Mouse (Mus musculus) liver, postnatal 0 days (tissue): ENCODE measurements around the gene Padi3. TPM values are rescaled to one million over a fixed set of nuclear protein-coding genes. Genes with fewer than 3 reads are reported as not detected.

Experiments used
- ATAC-seq: fragments of 200-750 bp; cut with Nextera tagmentation; 2 replicates; pipeline ENCODE4 v1.8.0; 2017; ENCODE audit warnings: mild to moderate bottlenecking, moderate library complexity
- DNase-seq: peaks from one replicate; pipeline ENCODE4 v3.0.0-alpha.2; 2016
- H3K27ac ChIP-seq: fragments of 300-500 bp; sonication (generic); 2 replicates; pipeline ENCODE4 v1.5.1; 2014; ENCODE audit warnings: antibody characterized with exemption, moderate library complexity, mild to moderate bottlenecking, low read depth
- H3K27me3 ChIP-seq: fragments of 300-500 bp; sonication (generic); 2 replicates; pipeline ENCODE4 v1.6.1; 2014; ENCODE audit warnings: low read length, control low read depth, mixed read lengths; ENCODE audit not compliant: insufficient read depth
- H3K36me3 ChIP-seq: fragments of 300-500 bp; sonication (generic); replicated peaks from 2 replicates; pipeline ENCODE4 v1.6.1; 2014; ENCODE audit warnings: mild to moderate bottlenecking, control low read depth, low read length, moderate library complexity, mixed read lengths; ENCODE audit not compliant: insufficient read depth
- H3K4me1 ChIP-seq: fragments of 300-500 bp; sonication (generic); 2 replicates; pipeline ENCODE4 v1.6.1; 2014; ENCODE audit warnings: antibody characterized with exemption, mild to moderate bottlenecking, control low read depth; ENCODE audit not compliant: insufficient read depth
- H3K4me2 ChIP-seq: fragments of 300-500 bp; sonication (generic); 2 replicates; pipeline ENCODE4 v1.6.1; 2014; ENCODE audit warnings: low read depth, mild to moderate bottlenecking, low read length, moderate library complexity, mixed read lengths
- H3K4me3 ChIP-seq: fragments of 300-500 bp; sonication (generic); 2 replicates; pipeline ENCODE4 v1.5.1; 2014; ENCODE audit warnings: low read depth, low read length
- H3K9ac ChIP-seq: fragments of 300-500 bp; sonication (generic); replicated peaks from 2 replicates; pipeline ENCODE4 v1.6.1; 2014; ENCODE audit warnings: mild to moderate bottlenecking, moderate library complexity
- H3K9me3 ChIP-seq: fragments of 300-500 bp; sonication (generic); 2 replicates; pipeline ENCODE4 v1.6.1; 2016; ENCODE audit warnings: mild to moderate bottlenecking, control low read depth, low read length, mixed read lengths
- CTCF ChIP-seq: sonication (generic); IDR thresholded peaks from 2 replicates; pipeline ENCODE4 v1.5.1; 2016; ENCODE audit warnings: antibody characterized with exemption, low read depth
- EP300 ChIP-seq: IDR thresholded peaks from 2 replicates; pipeline ENCODE4 v1.6.1; 2016; ENCODE audit warnings: antibody characterized with exemption, low read depth, mild to moderate bottlenecking
- WGBS: fragments of 180-500 bp; shearing (Covaris S2); extraction: QIAGEN DNeasy Blood & Tissue Kit; methylation state at CpG from one replicate; pipeline ENCODE4 v1.1.7; 2014; ENCODE audit not compliant: insufficient replicate concordance; 5-methylcytosine and 5-hydroxymethylcytosine counted together
- polyA plus RNA-seq: library from polyadenylated mRNA; unstranded; fragments of >200 nt; fragmentation: Nextera tagmentation; extraction: Ambion mirVana; gene quantifications from 2 replicates; pipeline ENCODE4 v1.2.1, GENCODE M21; 2015

The Padi3 gene
- polyA plus RNA-seq, 1 experiment from 2014 or later = 0.11 TPM

- DNase-seq = peak; percentile 60
- peaks cover 46% of the 10 kb centered on the region for H3K4me1 ChIP-seq
- TF ChIP-seq CTCF = peak; percentile 76
- no peak for TF ChIP-seq EP300
- H3K27me3 ChIP-seq = 0 out of 2 replicates have a peak, but pooled peaks cover 3% of the 10 kb centered on the region
- H3K9ac ChIP-seq = peak overlapping the region; percentile 56
- no peaks in the 10 kb centered on the region for H3K9me3 ChIP-seq
- no peak overlapping the region for H3K27ac ChIP-seq
- 22% methylated on average over 36 of the region's 36 CpGs for WGBS
- ATAC-seq = peak; percentile 74
- H3K36me3 ChIP-seq = no peaks in the 10 kb centered on the region
- peak overlapping the region; percentile 81 for H3K4me2 ChIP-seq
- H3K4me3 ChIP-seq = peak overlapping the region; percentile 52
These were observed 4.1 kb upstream of the Padi3 start for GRCm38 (mm10) chr4:140814241-140815225.

- no peak for DNase-seq
- no peaks in the 10 kb centered on the region for H3K9me3 ChIP-seq
- no peak for TF ChIP-seq EP300
- H3K4me2 ChIP-seq = peak overlapping the region; percentile 81
- WGBS = 37% methylated on average over 13 of the region's 13 CpGs
- H3K4me3 ChIP-seq = peak overlapping the region; percentile 52
- no peak overlapping the region for H3K27ac ChIP-seq
- ATAC-seq = no peak
- no peaks in the 10 kb centered on the region for H3K36me3 ChIP-seq
- 0 out of 2 replicates have a peak, but pooled peaks cover 8% of the 10 kb centered on the region for H3K27me3 ChIP-seq
- peaks cover 46% of the 10 kb centered on the region for H3K4me1 ChIP-seq
- no peak overlapping the region for H3K9ac ChIP-seq
These were observed 3.1 kb upstream of the Padi3 start for GRCm38 (mm10) chr4:140813358-140814185.

- H3K9me3 ChIP-seq = no peaks in the 10 kb centered on the region
- no peak overlapping the region for H3K27ac ChIP-seq
- 20% methylated on average over 11 of the region's 14 CpGs for WGBS
- H3K27me3 ChIP-seq = 0 out of 2 replicates have a peak, but pooled peaks cover 8% of the 10 kb centered on the region
- no peaks in the 10 kb centered on the region for H3K36me3 ChIP-seq
- H3K4me2 ChIP-seq = peak overlapping the region; percentile 42
- H3K9ac ChIP-seq = no peak overlapping the region
- DNase-seq (peak; percentile 50), ATAC-seq (no peak)
- TF ChIP-seq EP300 = no peak
- no peak for TF ChIP-seq CTCF
- no peak overlapping the region for H3K4me3 ChIP-seq
- peaks cover 46% of the 10 kb centered on the region for H3K4me1 ChIP-seq
These were observed 2.2 kb upstream of the Padi3 start for GRCm38 (mm10) chr4:140812609-140813008.

- H3K27me3 ChIP-seq = 0 out of 2 replicates have a peak, but pooled peaks cover 8% of the 10 kb centered on the region
- H3K9ac ChIP-seq = no peak overlapping the region
- no peak for ATAC-seq
- H3K4me1 ChIP-seq = peaks cover 46% of the 10 kb centered on the region
- TF ChIP-seq CTCF (no peak), EP300 (no peak)
- DNase-seq = no peak
- H3K4me3 ChIP-seq = no peak overlapping the region
- WGBS = 38% methylated on average over 8 of the region's 8 CpGs
- H3K36me3 ChIP-seq = no peaks in the 10 kb centered on the region
- H3K27ac ChIP-seq = no peak overlapping the region
- H3K4me2 ChIP-seq = peak overlapping the region; percentile 42
- H3K9me3 ChIP-seq = no peaks in the 10 kb centered on the region
These were observed 1.7 kb upstream of the Padi3 start for GRCm38 (mm10) chr4:140812191-140812590.

- Histone ChIP-seq H3K36me3 (no peaks in the 10 kb centered on the region), H3K4me2 (no peak overlapping the region), H3K9ac (no peak overlapping the region), H3K27ac (no peak overlapping the region), H3K27me3 (peaks cover 13% of the 10 kb centered on the region; the same call in 1 of the 2 replicates), H3K4me3 (no peak overlapping the region), H3K9me3 (no peaks in the 10 kb centered on the region), H3K4me1 (peaks cover 26% of the 10 kb centered on the region)
- no peak for ATAC-seq
- no peak for DNase-seq
- 35% methylated on average over 8 of the region's 8 CpGs for WGBS
- TF ChIP-seq EP300 = no peak
- TF ChIP-seq CTCF = no peak
These were observed 1.3 kb downstream of the Padi3 start for GRCm38 (mm10) chr4:140809118-140809517.

- no peak for ATAC-seq
These were observed 5.8 kb downstream of the Padi3 start for GRCm38 (mm10) chr4:140804601-140805000.

More at GRCm38 (mm10) chr4:140804601-140805000, 5.8 kb downstream of the Padi3 start:
- no peaks in the 10 kb centered on the region for H3K36me3 ChIP-seq
- TF ChIP-seq EP300 (no peak), CTCF (no peak)
- DNase-seq = no peak
- H3K27ac ChIP-seq = no peak overlapping the region
- H3K4me1 ChIP-seq = no peaks in the 10 kb centered on the region
- H3K9ac ChIP-seq = no peak overlapping the region
- H3K9me3 ChIP-seq = no peaks in the 10 kb centered on the region
- H3K27me3 ChIP-seq = peaks cover 10% of the 10 kb centered on the region; the same call in 1 of the 2 replicates
- no peak overlapping the region for H3K4me2 ChIP-seq
- 78% methylated on average over 9 of the region's 9 CpGs for WGBS
- no peak overlapping the region for H3K4me3 ChIP-seq
